Mouse (Mus musculus) midbrain, embryonic 13.5 days (tissue): ENCODE data around the gene Tmcc1. TPM values are rescaled to one million over a fixed set of nuclear protein-coding genes. Genes with fewer than 3 reads are reported as not detected.
"Not testable (repeated sequence)": the region's sequence is repeated elsewhere in the genome, so short reads cannot be mapped to it uniquely, and the experiment has no call there.

Source experiments
- ATAC-seq: fragments of 200-750 bp; cut with Nextera tagmentation; 2 replicates; pipeline ENCODE4 v1.8.0; 2017; ENCODE audit warnings: mild to moderate bottlenecking, moderate TSS enrichment, moderate library complexity
- H3K27ac ChIP-seq: fragments of 300-500 bp; sonication (generic); 2 replicates; pipeline ENCODE4 v1.5.1; 2015; ENCODE audit warnings: inconsistent platforms, mild to moderate bottlenecking, moderate library complexity
- H3K27me3 ChIP-seq: fragments of 300-500 bp; sonication (generic); 2 replicates; pipeline ENCODE4 v1.6.1; 2015; ENCODE audit warnings: mild to moderate bottlenecking, inconsistent platforms
- H3K36me3 ChIP-seq: fragments of 300-500 bp; sonication (generic); 2 replicates; pipeline ENCODE4 v1.6.1; 2015; ENCODE audit warnings: mild to moderate bottlenecking, inconsistent platforms
- H3K4me1 ChIP-seq: fragments of 300-500 bp; sonication (generic); replicated peaks from 2 replicates; pipeline ENCODE4 v1.6.1; 2015; ENCODE audit warnings: inconsistent platforms
- H3K4me2 ChIP-seq: fragments of 300-500 bp; sonication (generic); replicated peaks from 2 replicates; pipeline ENCODE4 v1.6.1; 2015; ENCODE audit warnings: moderate library complexity, mild to moderate bottlenecking, inconsistent platforms
- H3K4me3 ChIP-seq: fragments of 300-500 bp; sonication (generic); replicated peaks from 2 replicates; pipeline ENCODE4 v1.5.1; 2015; ENCODE audit warnings: mild to moderate bottlenecking, inconsistent platforms
- H3K9ac ChIP-seq: fragments of 300-500 bp; sonication (generic); replicated peaks from 2 replicates; pipeline ENCODE4 v1.6.1; 2015; ENCODE audit warnings: mild to moderate bottlenecking, inconsistent platforms
- H3K9me3 ChIP-seq: fragments of 300-500 bp; sonication (generic); 2 replicates; pipeline ENCODE4 v1.6.1; 2016; ENCODE audit warnings: mild to moderate bottlenecking, inconsistent platforms
- WGBS: fragments of 180-500 bp; shearing (Covaris S2); methylation state at CpG from one replicate; pipeline ENCODE4 v1.1.7; 2015; 5-methylcytosine and 5-hydroxymethylcytosine counted together
- polyA plus RNA-seq: library from polyadenylated mRNA; unstranded; fragments of >200 nt; fragmentation: Nextera tagmentation; extraction: Ambion mirVana; gene quantifications from 2 replicates; pipeline ENCODE4 v1.2.1, GENCODE M21; 2015

Gene Tmcc1
- polyA plus RNA-seq, 1 experiment from 2014 or later, result 36.4 TPM

- WGBS, result 91% methylated on average over 2 of the region's 2 CpGs
- no peaks in the 10 kb centered on the region for H3K9me3 ChIP-seq
- no peaks in the 10 kb centered on the region for H3K27me3 ChIP-seq
- no peak overlapping the region for H3K4me2 ChIP-seq
- no peaks in the 10 kb centered on the region for H3K36me3 ChIP-seq
- H3K4me3 ChIP-seq, result no peak overlapping the region
- peaks cover 18% of the 10 kb centered on the region for H3K4me1 ChIP-seq
- H3K27ac ChIP-seq, result no peak overlapping the region
- H3K9ac ChIP-seq, result no peak overlapping the region
- no peak for ATAC-seq
Observed at GRCm38 (mm10) chr6:116071781-116072180, 121.5 kb downstream of the Tmcc1 start.

GRCm38 (mm10) chr6:116070558-116070957 is 122.7 kb downstream of the Tmcc1 start:
- ATAC-seq, result no peak
- Histone ChIP-seq H3K27me3 (no peaks in the 10 kb centered on the region), H3K4me1 (peaks cover 18% of the 10 kb centered on the region), H3K4me2 (no peak overlapping the region), H3K36me3 (no peaks in the 10 kb centered on the region), H3K4me3 (no peak overlapping the region), H3K9ac (no peak overlapping the region), H3K27ac (no peak overlapping the region), H3K9me3 (no peaks in the 10 kb centered on the region)
- WGBS, result 94% methylated on average over 3 of the region's 3 CpGs

- WGBS, result 36% methylated on average over 1 of the region's 1 CpGs
- H3K4me2 ChIP-seq, result no peak overlapping the region
- H3K9ac ChIP-seq, result no peak overlapping the region
- H3K4me1 ChIP-seq, result 0 out of 2 replicates have a peak, but pooled peaks cover 2% of the 10 kb centered on the region
- no peak for ATAC-seq
- no peaks in the 10 kb centered on the region for H3K27me3 ChIP-seq
- H3K4me3 ChIP-seq, result no peak overlapping the region
- H3K9me3 ChIP-seq, result no peaks in the 10 kb centered on the region
- no peak overlapping the region for H3K27ac ChIP-seq
- no peaks in the 10 kb centered on the region for H3K36me3 ChIP-seq
Observed at GRCm38 (mm10) chr6:116063516-116063915, 129.8 kb downstream of the Tmcc1 start.

- not testable (repeated sequence) for H3K4me2 ChIP-seq, H3K9me3 ChIP-seq, H3K9ac ChIP-seq, ATAC-seq, H3K36me3 ChIP-seq, H3K27me3 ChIP-seq, H3K4me3 ChIP-seq, H3K27ac ChIP-seq
- peaks cover 26% of the 10 kb centered on the region for H3K4me1 ChIP-seq
Observed at GRCm38 (mm10) chr6:116059542-116059941, 133.7 kb downstream of the Tmcc1 start.

GRCm38 (mm10) chr6:116058541-116059300 is 134.6 kb downstream of the Tmcc1 start:
- H3K4me1 ChIP-seq, result peaks cover 29% of the 10 kb centered on the region
- WGBS, result 46% methylated on average over 3 of the region's 3 CpGs
- no peak overlapping the region for H3K9ac ChIP-seq
- no peak for ATAC-seq
- H3K27me3 ChIP-seq, result no peaks in the 10 kb centered on the region
- peak overlapping the region; percentile 12; the same call in 1 of the 2 replicates for H3K27ac ChIP-seq
- H3K4me2 ChIP-seq, result no peak overlapping the region
- no peaks in the 10 kb centered on the region for H3K36me3 ChIP-seq
- H3K9me3 ChIP-seq, result no peaks in the 10 kb centered on the region
- no peak overlapping the region for H3K4me3 ChIP-seq

- 9% methylated on average over 13 of the region's 13 CpGs for WGBS
- Histone ChIP-seq H3K4me1 (peaks cover 30% of the 10 kb centered on the region), H3K9me3 (no peaks in the 10 kb centered on the region), H3K27ac (peak overlapping the region; percentile 86), H3K27me3 (no peaks in the 10 kb centered on the region), H3K4me3 (peak overlapping the region; percentile 31), H3K9ac (peak overlapping the region; percentile 63), H3K4me2 (peak overlapping the region; percentile 51), H3K36me3 (no peaks in the 10 kb centered on the region)
- ATAC-seq, result peak; percentile 91
Observed at GRCm38 (mm10) chr6:116056676-116057264, 136.5 kb downstream of the Tmcc1 start.

GRCm38 (mm10) chr6:116055766-116056165 is 137.5 kb downstream of the Tmcc1 start:
- no peaks in the 10 kb centered on the region for H3K9me3 ChIP-seq
- H3K4me1 ChIP-seq, result peaks cover 33% of the 10 kb centered on the region
- no peak overlapping the region for H3K4me3 ChIP-seq
- H3K36me3 ChIP-seq, result no peaks in the 10 kb centered on the region
- H3K27me3 ChIP-seq, result no peaks in the 10 kb centered on the region
- H3K9ac ChIP-seq, result no peak overlapping the region
- WGBS, result 88% methylated on average over 2 of the region's 2 CpGs
- ATAC-seq, result no peak
- H3K4me2 ChIP-seq, result 0 out of 2 replicates have a peak overlapping the region, but pooled peaks have one; percentile 51
- no peak overlapping the region for H3K27ac ChIP-seq

- no peak for ATAC-seq
- Histone ChIP-seq H3K27ac (no peak overlapping the region), H3K36me3 (no peaks in the 10 kb centered on the region), H3K27me3 (no peaks in the 10 kb centered on the region), H3K4me1 (peaks cover 40% of the 10 kb centered on the region), H3K4me3 (no peak overlapping the region), H3K4me2 (no peak overlapping the region), H3K9ac (no peak overlapping the region), H3K9me3 (no peaks in the 10 kb centered on the region)
- WGBS, result 88% methylated on average over 1 of the region's 1 CpGs
Observed at GRCm38 (mm10) chr6:116055001-116055471, 138.2 kb downstream of the Tmcc1 start.

- H3K4me3 ChIP-seq, result no peak overlapping the region
- H3K4me2 ChIP-seq, result no peak overlapping the region
- peaks cover under 1% of the 10 kb centered on the region for H3K36me3 ChIP-seq
- no peaks in the 10 kb centered on the region for H3K9me3 ChIP-seq
- no peaks in the 10 kb centered on the region for H3K27me3 ChIP-seq
- ATAC-seq, result no peak
- 57% methylated on average over 1 of the region's 1 CpGs for WGBS
- no peak overlapping the region for H3K27ac ChIP-seq
- H3K9ac ChIP-seq, result no peak overlapping the region
- peaks cover 26% of the 10 kb centered on the region for H3K4me1 ChIP-seq
Observed at GRCm38 (mm10) chr6:116047896-116048295, 145.4 kb downstream of the Tmcc1 start.

GRCm38 (mm10) chr6:116047366-116047765 is 145.9 kb downstream of the Tmcc1 start:
- Histone ChIP-seq H3K9ac (no peak overlapping the region), H3K9me3 (peaks cover 3% of the 10 kb centered on the region; the same call in 1 of the 2 replicates), H3K36me3 (peaks cover 6% of the 10 kb centered on the region), H3K4me3 (no peak overlapping the region), H3K4me1 (peaks cover 26% of the 10 kb centered on the region), H3K27me3 (no peaks in the 10 kb centered on the region), H3K27ac (no peak overlapping the region), H3K4me2 (no peak overlapping the region)
- ATAC-seq, result no peak
- 83% methylated on average over 3 of the region's 3 CpGs for WGBS

- H3K4me1 ChIP-seq, result peaks cover 21% of the 10 kb centered on the region
- peak overlapping the region; percentile 39; the same call in 1 of the 2 replicates for H3K27ac ChIP-seq
- no peak for ATAC-seq
- no peak overlapping the region for H3K4me3 ChIP-seq
- H3K9ac ChIP-seq, result no peak overlapping the region
- WGBS, result 55% methylated on average over 2 of the region's 2 CpGs
- H3K9me3 ChIP-seq, result peaks cover 3% of the 10 kb centered on the region; the same call in 1 of the 2 replicates
- no peaks in the 10 kb centered on the region for H3K27me3 ChIP-seq
- H3K36me3 ChIP-seq, result peaks cover 14% of the 10 kb centered on the region
- H3K4me2 ChIP-seq, result no peak overlapping the region
Observed at GRCm38 (mm10) chr6:116044039-116044438, 149.2 kb downstream of the Tmcc1 start.

- peaks cover 6% of the 10 kb centered on the region; the same call in 1 of the 2 replicates for H3K4me1 ChIP-seq
- H3K9me3 ChIP-seq, result peaks cover 3% of the 10 kb centered on the region; the same call in 1 of the 2 replicates
- no peak for ATAC-seq
- H3K36me3 ChIP-seq, result peaks cover 14% of the 10 kb centered on the region
- no peak overlapping the region for H3K9ac ChIP-seq
- no peak overlapping the region for H3K4me3 ChIP-seq
- no peaks in the 10 kb centered on the region for H3K27me3 ChIP-seq
- H3K4me2 ChIP-seq, result no peak overlapping the region
- WGBS, result 98% methylated on average over 2 of the region's 2 CpGs
- H3K27ac ChIP-seq, result no peak overlapping the region
Observed at GRCm38 (mm10) chr6:116038222-116038621, 155.1 kb downstream of the Tmcc1 start.
